Mouse (Mus musculus): Measurements from ENCODE around the gene Selenon. TPM values are rescaled to one million over a fixed set of nuclear protein-coding genes. Genes with fewer than 3 reads are reported as not detected.

Gene Selenon
- total and polyA plus RNA-seq, 3 experiments = 0.05 TPM; not detected in 2

- DNase-seq (ENCODE audit: low spot score) (no peak), ATAC-seq (ENCODE audit: extremely low read depth, insufficient number of reproducible peaks, low FRiP score, poor library complexity, severe bottlenecking) (no peak)
- Histone ChIP-seq H3K9me3 (replicated peaks) (no peaks in the 10 kb centered on the region), H3K4me1 (ENCODE audit: insufficient read depth, low read depth, low read length) (peaks cover 14% of the 10 kb centered on the region), H3K4me3 (ENCODE audit: low read depth, low read length) (no peak overlapping the region), H3K27me3 (ENCODE audit: insufficient read depth, low read length) (peaks cover 48% of the 10 kb centered on the region), H3K36me3 (replicated peaks) (no peaks in the 10 kb centered on the region)
- no peak for TF ChIP-seq GATA2 (IDR thresholded peaks at IDR 0.05; ENCODE audit: borderline replicate concordance, low read depth, low read length)
Measured at GRCm38 (mm10) chr4:134588287-134588686, 36.3 kb upstream of the Selenon start.

GRCm38 (mm10) chr4:134587636-134588197 lies 35.8 kb upstream of the Selenon start:
- Histone ChIP-seq H3K4me1 (ENCODE audit: insufficient read depth, low read depth, low read length) (peaks cover 14% of the 10 kb centered on the region), H3K9me3 (replicated peaks) (no peaks in the 10 kb centered on the region), H3K36me3 (replicated peaks) (no peaks in the 10 kb centered on the region), H3K27me3 (ENCODE audit: insufficient read depth, low read length) (peaks cover 52% of the 10 kb centered on the region), H3K4me3 (ENCODE audit: low read depth, low read length) (no peak overlapping the region)
- no peak for TF ChIP-seq POLR2AphosphoS5 (IDR thresholded peaks at IDR 0.05; ENCODE audit: insufficient replicate concordance, low read depth, low read length)
- DNase-seq (ENCODE audit: low spot score) (no peak), ATAC-seq (ENCODE audit: extremely low read depth, insufficient number of reproducible peaks, low FRiP score, poor library complexity, severe bottlenecking) (no peak)

GRCm38 (mm10) chr4:134586631-134587030 lies 34.7 kb upstream of the Selenon start:
- TF ChIP-seq POLR2AphosphoS5 (IDR thresholded peaks at IDR 0.05; ENCODE audit: insufficient replicate concordance, low read depth, low read length) (no peak), CTCF (IDR thresholded peaks at IDR 0.05; ENCODE audit: low read depth, low read length) (no peak), GATA1 (IDR thresholded peaks at IDR 0.05; ENCODE audit: borderline replicate concordance, low read length) (no peak), GATA2 (IDR thresholded peaks at IDR 0.05; ENCODE audit: borderline replicate concordance, low read depth, low read length) (no peak), TAL1 (conservative IDR thresholded peaks at IDR 0.05; ENCODE audit: low read depth, low read length) (no peak)
- DNase-seq (ENCODE audit: low spot score) (no peak), ATAC-seq (ENCODE audit: extremely low read depth, insufficient number of reproducible peaks, low FRiP score, poor library complexity, severe bottlenecking) (no peak)
- Histone ChIP-seq H3K36me3 (replicated peaks) (no peaks in the 10 kb centered on the region), H3K9me3 (replicated peaks) (no peaks in the 10 kb centered on the region), H3K4me1 (ENCODE audit: insufficient read depth, low read depth, low read length) (peaks cover 14% of the 10 kb centered on the region), H3K27me3 (ENCODE audit: insufficient read depth, low read length) (peaks cover 60% of the 10 kb centered on the region), H3K4me3 (ENCODE audit: low read depth, low read length) (no peak overlapping the region)

DNA sequence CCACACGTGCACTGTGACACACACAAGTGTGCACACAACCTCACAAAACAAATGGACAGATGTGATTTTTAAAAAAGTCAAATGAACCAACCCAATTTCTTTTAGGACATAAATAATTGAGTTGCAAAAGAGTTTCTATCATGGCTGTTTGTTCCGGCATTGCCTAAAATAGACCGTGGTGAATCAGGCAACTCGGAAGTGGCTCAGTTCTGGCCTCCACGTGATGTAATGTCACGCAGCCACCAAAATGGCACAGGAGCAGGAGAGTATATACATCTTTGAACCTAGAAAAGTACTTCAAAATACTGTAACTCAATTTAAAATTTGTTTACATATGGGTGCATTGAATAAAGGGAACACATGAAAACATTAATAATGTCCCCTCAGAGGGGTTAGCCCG lies 34.2 kb upstream of the Selenon start:
- Histone ChIP-seq H3K27me3 (ENCODE audit: insufficient read depth, low read length) (peaks cover 60% of the 10 kb centered on the region), H3K4me3 (ENCODE audit: low read depth, low read length) (no peak overlapping the region), H3K4me1 (ENCODE audit: insufficient read depth, low read depth, low read length) (peaks cover 14% of the 10 kb centered on the region), H3K9me3 (replicated peaks) (no peaks in the 10 kb centered on the region), H3K36me3 (replicated peaks) (no peaks in the 10 kb centered on the region)
- no peak for DNase-seq (ENCODE audit: low spot score)
- TF ChIP-seq CTCF (IDR thresholded peaks at IDR 0.05; ENCODE audit: low read depth, low read length) = no peak
- no peak for TF ChIP-seq POLR2AphosphoS5 (IDR thresholded peaks at IDR 0.05; ENCODE audit: insufficient replicate concordance, low read depth, low read length)
- no peak for TF ChIP-seq GATA2 (IDR thresholded peaks at IDR 0.05; ENCODE audit: borderline replicate concordance, low read depth, low read length)
- TF ChIP-seq TAL1 (conservative IDR thresholded peaks at IDR 0.05; ENCODE audit: low read depth, low read length) = no peak
- no peak for TF ChIP-seq GATA1 (IDR thresholded peaks at IDR 0.05; ENCODE audit: borderline replicate concordance, low read length)
- ATAC-seq (ENCODE audit: extremely low read depth, insufficient number of reproducible peaks, low FRiP score, poor library complexity, severe bottlenecking) = no peak

DNA sequence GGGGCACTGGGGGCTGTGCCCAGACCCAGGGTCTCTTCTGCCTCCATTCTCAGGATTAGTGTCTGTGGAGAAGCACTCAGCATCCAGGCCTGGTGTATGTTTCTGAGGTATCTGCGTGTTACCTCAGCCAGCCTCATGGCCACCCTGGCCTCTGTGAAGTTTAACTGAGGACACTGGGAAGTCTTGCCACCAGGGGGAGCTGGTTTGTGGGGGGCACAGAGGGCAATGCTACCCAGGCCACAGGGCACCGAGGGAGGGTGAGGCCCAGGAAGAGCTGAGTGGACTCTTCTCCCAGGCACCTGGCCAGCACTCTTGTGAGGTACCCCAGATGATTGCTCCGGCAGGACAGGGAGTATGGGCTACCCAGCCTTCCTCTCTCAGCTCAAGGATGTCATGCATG lies 31.5 kb upstream of the Selenon start:
- DNase-seq (ENCODE audit: low spot score) = no peak
- H3K27me3 ChIP-seq (ENCODE audit: insufficient read depth, low read length) = peaks cover 65% of the 10 kb centered on the region
- TF ChIP-seq GATA2 (IDR thresholded peaks at IDR 0.05; ENCODE audit: borderline replicate concordance, low read depth, low read length) = no peak
- TF ChIP-seq CTCF (IDR thresholded peaks at IDR 0.05; ENCODE audit: low read depth, low read length) = 0 out of 2 replicates have a peak, but pooled peaks have one; percentile 18
- peaks cover 12% of the 10 kb centered on the region for H3K4me1 ChIP-seq (ENCODE audit: insufficient read depth, low read depth, low read length)
- H3K4me3 ChIP-seq (ENCODE audit: low read depth, low read length) = no peak overlapping the region
- no peaks in the 10 kb centered on the region for H3K9me3 ChIP-seq (replicated peaks)
- no peak for ATAC-seq (ENCODE audit: extremely low read depth, insufficient number of reproducible peaks, low FRiP score, poor library complexity, severe bottlenecking)
- H3K36me3 ChIP-seq (replicated peaks) = no peaks in the 10 kb centered on the region

DNA sequence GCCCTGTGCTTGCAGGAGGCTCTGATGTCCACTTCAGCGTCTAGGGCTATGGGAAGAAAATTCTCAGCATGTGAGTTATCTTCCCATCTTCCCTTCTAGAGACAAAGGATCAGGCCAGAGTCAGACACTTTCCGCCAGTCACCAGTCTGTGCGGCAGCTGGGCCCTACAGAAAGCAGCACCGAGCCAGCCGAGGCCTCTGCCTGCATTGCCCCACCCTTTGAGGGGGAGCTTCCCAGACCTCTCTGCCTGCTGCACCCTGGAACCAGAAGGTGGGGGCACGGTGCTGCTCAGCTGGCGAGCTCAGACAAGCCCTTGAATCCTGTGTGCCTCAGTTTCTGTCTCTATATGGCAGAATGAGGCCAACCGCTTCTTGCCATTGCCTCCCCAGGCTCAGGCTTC lies 29.4 kb upstream of the Selenon start:
- H3K4me1 ChIP-seq (ENCODE audit: insufficient read depth, low read depth, low read length) = peaks cover 4% of the 10 kb centered on the region; the same call in 1 of the 2 replicates
- no peak for DNase-seq (ENCODE audit: low spot score)
- H3K9me3 ChIP-seq (replicated peaks) = no peaks in the 10 kb centered on the region
- H3K27me3 ChIP-seq (ENCODE audit: insufficient read depth, low read length) = peaks cover 75% of the 10 kb centered on the region
- TF ChIP-seq TAL1 (conservative IDR thresholded peaks at IDR 0.05; ENCODE audit: low read depth, low read length) (no peak), GATA2 (IDR thresholded peaks at IDR 0.05; ENCODE audit: borderline replicate concordance, low read depth, low read length) (no peak), CTCF (IDR thresholded peaks at IDR 0.05; ENCODE audit: low read depth, low read length) (no peak), POLR2AphosphoS5 (IDR thresholded peaks at IDR 0.05; ENCODE audit: insufficient replicate concordance, low read depth, low read length) (no peak), GATA1 (IDR thresholded peaks at IDR 0.05; ENCODE audit: borderline replicate concordance, low read length) (no peak)
- no peak overlapping the region for H3K4me3 ChIP-seq (ENCODE audit: low read depth, low read length)
- ATAC-seq (ENCODE audit: extremely low read depth, insufficient number of reproducible peaks, low FRiP score, poor library complexity, severe bottlenecking) = no peak
- no peaks in the 10 kb centered on the region for H3K36me3 ChIP-seq (replicated peaks)

All from G1E (cell line).